Comparison of ENCODE assay signal across 7 mouse cellular contexts in genomic region chr2:77249771-77250681, GRCm38 (mm10). TPM values are rescaled to one million over a fixed set of nuclear protein-coding genes. Genes with fewer than 3 reads are reported as not detected.
DNase-seq lines count a peak whose midpoint lies in the region; TF ChIP-seq lines count a peak whose summit lies in the region.

No protein-coding gene starts in this region.

- peak; percentile 69 for TF ChIP-seq CTCF in ES-Bruce4 (IDR thresholded peaks at IDR 0.05; ENCODE audit: low read depth, low read length)
- TF ChIP-seq CTCF in gastrocnemius, adult 2 months (IDR thresholded peaks at IDR 0.05): peak; percentile 96; the same call in 1 of the 2 replicates

- H3K4me1 ChIP-seq in ES-Bruce4 (ENCODE audit: control insufficient read depth, insufficient read depth, low read length): no peaks in the 10 kb centered on the region

- no peak for TF ChIP-seq POLR2A in ES-Bruce4 (IDR thresholded peaks at IDR 0.05; ENCODE audit: insufficient read depth, low read length)

- peaks cover 5% of the 10 kb centered on the region for H3K9me3 ChIP-seq in ES-Bruce4 (replicated peaks; ENCODE audit: control insufficient read depth, insufficient read depth, low read length, poor library complexity, severe bottlenecking)

- no peak overlapping the region for H3K27ac ChIP-seq in ES-Bruce4 (ENCODE audit: insufficient read depth, low read length)
- H3K27ac ChIP-seq in gastrocnemius, adult 2 months: no peak overlapping the region

- H3K27me3 ChIP-seq in ES-Bruce4 (ENCODE audit: control insufficient read depth, insufficient read depth, low read length, poor library complexity, severe bottlenecking): no peaks in the 10 kb centered on the region
- H3K27me3 ChIP-seq in splenic B cell, adult 2 months (ENCODE audit: control insufficient read depth, insufficient read depth, low read length, poor library complexity, severe bottlenecking): no peaks in the 10 kb centered on the region

- peak; percentile 24 for DNase-seq in 416B (ENCODE audit: low read depth)
- DNase-seq in cerebellum, adult 11-12 months: peak; percentile 68
- DNase-seq in gastrocnemius, adult 2 months: peak; percentile 74
- peak; percentile 75 for DNase-seq in kidney, adult 18-20 months
- DNase-seq in lung, postnatal 36 days: peak; percentile 81
- peak; percentile 12 for DNase-seq in splenic B cell, adult 2 months (ENCODE audit: low read depth, low spot score)

- intact Hi-C loops in gastrocnemius, adult 2 months (cut with DNase I): loop anchor here (1.0 to 10.0 kb wide), 3 partner anchors 61 to 455 kb away; no protein-coding TSS in a partner anchor

- H3K4me3 ChIP-seq in ES-Bruce4 (ENCODE audit: low read depth, low read length): no peak overlapping the region
- H3K4me3 ChIP-seq in gastrocnemius, adult 2 months: no peak overlapping the region

- H3K9ac ChIP-seq in ES-Bruce4 (ENCODE audit: low read depth, poor library complexity, severe bottlenecking): no peak overlapping the region

- H3K36me3 ChIP-seq in ES-Bruce4 (ENCODE audit: control insufficient read depth, insufficient read depth, low read length, poor library complexity, severe bottlenecking): no peaks in the 10 kb centered on the region
- H3K36me3 ChIP-seq in splenic B cell, adult 2 months (ENCODE audit: control insufficient read depth, insufficient read depth, low read length, poor library complexity, severe bottlenecking): no peaks in the 10 kb centered on the region

- TF ChIP-seq EP300 in ES-Bruce4 (IDR thresholded peaks at IDR 0.05; ENCODE audit: insufficient read depth, low read depth, low read length): no peak

RNA-seq across cellular contexts. Expression of gene Sestd1, which starts 30.4 kb away (rescaled TPM):
- 23.5 and 27.2 TPM in 2 replicates for polyA plus RNA-seq in ES-Bruce4 (2011; ENCODE audit: insufficient read depth, insufficient read length, low read depth, missing spikeins)
- total RNA-seq in gastrocnemius, adult 2 months (2021): 10 to 100 TPM in 1 of 2 experiments, 1 to 10 TPM in 1; 9.8 to 10.3 TPM

Comparison
In these comparisons a context has a peak if more than half of its experiments do, and no peak if none do; other contexts are left out.
1. DNase-seq: peak in every context shown above with its lines; median percentile 81 in lung, postnatal 36 days; 75 in kidney, adult 18-20 months; 74 in gastrocnemius, adult 2 months; 68 in cerebellum, adult 11-12 months; 24 in 416B; 12 in splenic B cell, adult 2 months.